Mouse (Mus musculus) megakaryocyte, adult 5-6 weeks (primary cell): ENCODE measurements around the gene Pkp1. TPM values are rescaled to one million over a fixed set of nuclear protein-coding genes. Genes with fewer than 3 reads are reported as not detected.

Experiments used
- ATAC-seq: 2 replicates; pipeline ENCODE4 v1.8.0; 2016; ENCODE audit warnings: mild to moderate bottlenecking, inconsistent platforms; ENCODE audit not compliant: poor library complexity, severe bottlenecking
- total RNA-seq, 2 experiments: library from RNA; stranded (forward) in 1 of 2; stranded (reverse) in 1 of 2; fragments of 153-499, 151-499 nt in 1 of 2; fragments of 221-1000, 200-1000 nt in 1 of 2; gene quantifications; 2 replicates each; pipeline versions ENCODE4 v1.2.3 to v1.2.4; 2015 to 2017

The Pkp1 gene
- total RNA-seq, 2 experiments from 2014 or later = not detected

- no peak for ATAC-seq
These were observed 84.0 kb downstream of the Pkp1 start for GRCm38 (mm10) chr1:135834983-135835382.

GRCm38 (mm10) chr1:135834206-135834859 is 84.7 kb downstream of the Pkp1 start:
- ATAC-seq = no peak

- peak; percentile 60; the same call in 1 of the 2 replicates for ATAC-seq
These were observed 90.1 kb downstream of the Pkp1 start for GRCm38 (mm10) chr1:135828918-135829317.

GRCm38 (mm10) chr1:135821780-135822179 is 97.2 kb downstream of the Pkp1 start:
- no peak for ATAC-seq

Other genes with a start within 250 kb of the Pkp1 start
- 86.2 and 87.6 TPM in 2 replicates for gene Csrp1, start 199.1 kb downstream of the Pkp1 start, total RNA-seq (2015)
- gene Csrp1, start 199.1 kb downstream of the Pkp1 start, total RNA-seq (2017) = 99.9 and 100 TPM in 2 replicates
- 0.75 TPM in 1 of 2 replicates, not detected in the other for gene Phlda3, start 153.1 kb downstream of the Pkp1 start, total RNA-seq (2015)
- 0.22 and 1.2 TPM in 2 replicates for gene Phlda3, start 153.1 kb downstream of the Pkp1 start, total RNA-seq (2017)
- 0.36 and 0.45 TPM in 2 replicates for gene Tnni1, start 139.8 kb downstream of the Pkp1 start, total RNA-seq (2015)
- gene Tnni1, start 139.8 kb downstream of the Pkp1 start, total RNA-seq (2017) = not detected in 2 replicates
- gene Lad1, start 100.6 kb downstream of the Pkp1 start, total RNA-seq (2015) = not detected in 2 replicates
- gene Lad1, start 100.6 kb downstream of the Pkp1 start, total RNA-seq (2017) = not detected in 2 replicates
- gene Tnnt2, start 82.9 kb downstream of the Pkp1 start, total RNA-seq (2015) = not detected in 2 replicates
- not detected in 2 replicates for gene Tnnt2, start 82.9 kb downstream of the Pkp1 start, total RNA-seq (2017)
- gene Igfn1, start 87.1 kb upstream of the Pkp1 start, total RNA-seq (2015) = not detected in 2 replicates
- gene Igfn1, start 87.1 kb upstream of the Pkp1 start, total RNA-seq (2017) = not detected in 2 replicates
- 2.5 and 3.9 TPM in 2 replicates for gene Tmem9, start 88.9 kb upstream of the Pkp1 start, total RNA-seq (2015)
- 2.8 and 3.7 TPM in 2 replicates for gene Tmem9, start 88.9 kb upstream of the Pkp1 start, total RNA-seq (2017)
- gene Ascl5, start 131.6 kb upstream of the Pkp1 start, total RNA-seq (2015) = not detected in 2 replicates
- gene Ascl5, start 131.6 kb upstream of the Pkp1 start, total RNA-seq (2017) = not detected in 2 replicates
- gene Cacna1s, start 133.5 kb upstream of the Pkp1 start, total RNA-seq (2015) = 0.05 TPM in 1 of 2 replicates, not detected in the other
- gene Cacna1s, start 133.5 kb upstream of the Pkp1 start, total RNA-seq (2017) = not detected in 2 replicates
- 41.1 and 48.0 TPM in 2 replicates for gene Kif21b, start 212.2 kb upstream of the Pkp1 start, total RNA-seq (2015)
- 36.3 and 46.1 TPM in 2 replicates for gene Kif21b, start 212.2 kb upstream of the Pkp1 start, total RNA-seq (2017)